Mouse (Mus musculus) small intestine, adult 2 months (tissue): ENCODE measurements at regions not wholly inside any gene's neighbourhood (a gene's known extent, or its start where the extent isn't known, plus 50 kb on each side); places are given as distances from the start of the nearest gene placed in this dataset.

Source experiments
- H3K27ac ChIP-seq: fragments of 200-500 bp; 2 replicates; pipeline ENCODE4 v1.5.1; 2012; ENCODE audit warnings: low read depth, low read length, control low read depth, inconsistent platforms; ENCODE audit not compliant: insufficient read depth
- H3K27me3 ChIP-seq: fragments of 200-500 bp; 2 replicates; pipeline ENCODE4 v1.6.1; 2012; ENCODE audit warnings: mild to moderate bottlenecking, moderate library complexity, low read length, inconsistent platforms; ENCODE audit not compliant: control insufficient read depth, insufficient read depth
- H3K36me3 ChIP-seq: fragments of 200-500 bp; 2 replicates; pipeline ENCODE4 v1.6.1; 2012; ENCODE audit warnings: mild to moderate bottlenecking, low read length, control low read depth, inconsistent platforms; ENCODE audit not compliant: control insufficient read depth, insufficient read depth
- H3K4me1 ChIP-seq: fragments of 200-500 bp; 2 replicates; pipeline ENCODE4 v1.6.1; 2012; ENCODE audit warnings: low read length, inconsistent platforms, mixed read lengths; ENCODE audit not compliant: control insufficient read depth, insufficient read depth, insufficient read length
- H3K4me3 ChIP-seq: fragments of 200-500 bp; 2 replicates; pipeline ENCODE4 v1.5.1; 2012; ENCODE audit warnings: low read depth, mild to moderate bottlenecking, control low read depth, inconsistent platforms, low read length, moderate library complexity
- CTCF ChIP-seq: fragments of 200-500 bp; IDR thresholded peaks from 2 replicates; pipeline ENCODE4 v1.5.1; 2012; ENCODE audit warnings: low read depth, mild to moderate bottlenecking, control low read depth, inconsistent platforms, low read length, moderate library complexity, mixed read lengths; ENCODE audit not compliant: insufficient replicate concordance, insufficient read length; ENCODE audit errors: extremely low read depth
- POLR2A ChIP-seq: fragments of 200-500 bp; IDR thresholded peaks from 2 replicates; pipeline ENCODE4 v1.6.1; 2012; ENCODE audit warnings: low read depth, mild to moderate bottlenecking, control low read depth, inconsistent platforms, low read length, moderate library complexity
- WGBS: fragments of 180-500 bp; shearing (Covaris S2); methylation state at CpG from one replicate; pipeline ENCODE4 v1.1.7; 2018; 5-methylcytosine and 5-hydroxymethylcytosine counted together

GRCm38 (mm10) chr11:17759224-17759623 is 194.5 kb downstream of the Etaa1 start:
- Histone ChIP-seq H3K27me3 (no peaks in the 10 kb centered on the region), H3K36me3 (no peaks in the 10 kb centered on the region), H3K4me1 (no peaks in the 10 kb centered on the region), H3K4me3 (no peak overlapping the region), H3K27ac (no peak overlapping the region)
- WGBS: 44% methylated on average over 2 of the region's 2 CpGs
- TF ChIP-seq POLR2A: no peak
- TF ChIP-seq CTCF: no peak

- no peaks in the 10 kb centered on the region for H3K4me1 ChIP-seq
- TF ChIP-seq POLR2A (no peak), CTCF (no peak)
- H3K4me3 ChIP-seq: no peak overlapping the region
- no peaks in the 10 kb centered on the region for H3K27me3 ChIP-seq
- H3K36me3 ChIP-seq: no peaks in the 10 kb centered on the region
- 38% methylated on average over 1 of the region's 1 CpGs for WGBS
- H3K27ac ChIP-seq: no peak overlapping the region
These were observed 190.3 kb downstream of the Etaa1 start for GRCm38 (mm10) chr11:17763411-17763810.

GRCm38 (mm10) chr11:17764146-17764545 is 189.5 kb downstream of the Etaa1 start:
- Histone ChIP-seq H3K4me1 (no peaks in the 10 kb centered on the region), H3K27ac (no peak overlapping the region), H3K4me3 (no peak overlapping the region), H3K27me3 (no peaks in the 10 kb centered on the region), H3K36me3 (no peaks in the 10 kb centered on the region)
- TF ChIP-seq POLR2A (no peak), CTCF (no peak)

GRCm38 (mm10) chr11:17768345-17768759 is 185.3 kb downstream of the Etaa1 start:
- Histone ChIP-seq H3K27me3 (no peaks in the 10 kb centered on the region), H3K4me1 (no peaks in the 10 kb centered on the region), H3K4me3 (no peak overlapping the region), H3K27ac (no peak overlapping the region), H3K36me3 (no peaks in the 10 kb centered on the region)
- TF ChIP-seq CTCF (no peak), POLR2A (no peak)

- H3K4me1 ChIP-seq: no peaks in the 10 kb centered on the region
- H3K4me3 ChIP-seq: no peak overlapping the region
- no peaks in the 10 kb centered on the region for H3K36me3 ChIP-seq
- no peaks in the 10 kb centered on the region for H3K27me3 ChIP-seq
- 28% methylated on average over 4 of the region's 4 CpGs for WGBS
- H3K27ac ChIP-seq: no peak overlapping the region
- TF ChIP-seq POLR2A (no peak), CTCF (no peak)
These were observed 184.7 kb downstream of the Etaa1 start for GRCm38 (mm10) chr11:17768837-17769466.

- TF ChIP-seq CTCF (no peak), POLR2A (no peak)
- no peak overlapping the region for H3K4me3 ChIP-seq
- no peaks in the 10 kb centered on the region for H3K36me3 ChIP-seq
- no peaks in the 10 kb centered on the region for H3K27me3 ChIP-seq
- no peaks in the 10 kb centered on the region for H3K4me1 ChIP-seq
- H3K27ac ChIP-seq: no peak overlapping the region
These were observed 156.0 kb downstream of the Etaa1 start for GRCm38 (mm10) chr11:17797632-17798031.

- no peak for TF ChIP-seq CTCF
- Histone ChIP-seq H3K36me3 (no peaks in the 10 kb centered on the region), H3K27ac (no peak overlapping the region), H3K4me3 (no peak overlapping the region), H3K27me3 (no peaks in the 10 kb centered on the region), H3K4me1 (no peaks in the 10 kb centered on the region)
- 82% methylated on average over 3 of the region's 3 CpGs for WGBS
These were observed 145.8 kb downstream of the Etaa1 start for GRCm38 (mm10) chr11:17807851-17808250.
